Mouse (Mus musculus): ENCODE results near the gene Ppp2r5c. TPM values are rescaled to one million over a fixed set of nuclear protein-coding genes. Genes with fewer than 3 reads are reported as not detected.

Ppp2r5c gene
- polyA plus RNA-seq, 1 experiment, result 43.6 TPM

DNA sequence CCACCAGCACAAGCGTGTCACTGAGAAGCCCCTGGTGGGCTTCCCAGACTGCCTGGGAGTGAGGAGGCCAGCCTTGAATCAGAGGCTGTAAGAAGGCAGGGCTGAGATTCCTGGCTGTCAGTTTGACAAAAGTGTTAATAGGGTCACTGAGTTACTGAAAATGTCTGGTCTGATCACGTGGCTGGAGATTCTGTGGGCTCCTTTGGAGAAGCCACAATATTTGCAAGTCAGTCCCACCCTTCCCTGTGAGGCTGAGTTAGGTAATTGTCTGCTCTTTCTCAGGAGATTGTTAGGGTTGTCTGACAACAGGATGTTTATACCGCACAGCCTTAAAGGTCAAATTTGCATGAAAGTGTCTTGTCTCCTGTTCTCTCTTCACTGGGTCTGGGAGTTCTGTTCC lies 57.9 kb downstream of the Ppp2r5c start:
- DNase-seq (ENCODE audit: low read depth, low spot score), result no peak
- 54% methylated on average over 3 of the region's 3 CpGs for WGBS

DNA sequence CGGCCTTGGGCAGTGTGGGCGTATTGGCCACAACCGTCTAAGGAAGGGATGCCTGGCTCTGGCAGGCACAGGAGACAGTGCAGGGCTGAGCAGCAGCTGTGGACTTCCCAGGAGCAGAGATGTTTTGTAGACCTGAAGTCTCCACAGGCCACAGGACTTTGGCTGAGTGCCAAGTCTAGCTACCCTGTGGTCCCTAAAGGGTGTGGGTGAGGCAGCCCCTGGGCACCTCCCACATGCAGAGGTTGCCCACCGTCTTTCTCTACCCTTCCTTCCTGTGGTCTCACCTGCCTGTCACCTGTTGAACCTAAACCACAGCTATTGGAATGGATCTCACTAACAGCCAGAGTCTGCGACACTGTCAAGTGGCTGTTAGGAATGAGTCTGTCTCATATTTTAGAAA lies 59.1 kb downstream of the Ppp2r5c start:
- DNase-seq (ENCODE audit: low read depth, low spot score), result no peak
- 66% methylated on average over 5 of the region's 5 CpGs for WGBS

DNA sequence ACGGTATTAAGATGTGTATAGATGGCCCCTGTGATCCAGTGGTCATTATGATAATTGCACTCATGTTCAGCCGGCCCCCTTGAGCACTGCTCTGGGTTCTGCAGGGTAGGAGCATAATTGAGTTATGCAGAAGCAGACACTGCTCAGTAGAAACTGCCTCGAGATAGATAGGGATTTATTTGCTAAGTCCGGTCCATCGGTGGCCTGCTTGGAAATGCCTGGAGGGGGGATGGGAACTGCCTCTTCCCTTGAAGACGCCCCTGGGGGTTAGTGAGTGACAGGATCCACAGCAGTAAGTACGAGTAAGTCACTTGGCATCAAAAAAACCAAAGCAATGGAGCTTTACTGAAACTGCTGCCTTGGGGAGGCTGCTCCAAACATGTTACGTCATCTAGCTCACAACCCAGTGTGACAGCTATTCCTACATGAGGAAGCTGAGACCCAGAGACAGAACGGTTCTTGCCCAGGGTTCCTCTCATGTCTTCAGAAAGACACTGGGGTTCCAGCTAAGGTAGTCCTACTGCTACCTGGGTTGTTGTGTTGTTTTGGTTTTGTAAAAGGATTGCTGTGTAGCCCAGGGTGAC lies 60.9 kb downstream of the Ppp2r5c start:
- DNase-seq (ENCODE audit: low read depth, low spot score), result no peak
- WGBS, result 56% methylated on average over 9 of the region's 9 CpGs

DNA sequence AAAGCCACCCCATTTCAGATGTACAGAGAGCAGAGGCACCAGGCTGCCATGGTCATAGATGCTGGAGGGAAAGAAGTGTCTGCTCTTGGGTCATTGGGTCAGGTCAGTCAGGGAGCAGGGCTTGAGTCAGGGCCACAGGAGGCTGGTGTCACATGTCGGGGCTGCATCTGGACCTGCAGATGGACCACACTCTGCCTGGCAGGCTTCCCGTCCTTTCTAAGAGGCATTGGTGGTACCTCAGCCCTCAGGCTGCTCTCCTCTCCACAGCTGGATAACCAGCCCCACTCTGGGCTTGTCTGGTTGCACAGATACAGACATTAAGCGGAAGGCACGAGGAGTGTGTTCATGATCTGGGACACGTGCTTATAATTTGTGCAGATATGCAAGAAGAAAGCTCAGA lies 61.8 kb downstream of the Ppp2r5c start:
- DNase-seq (ENCODE audit: low read depth, low spot score), result no peak
- 88% methylated on average over 5 of the region's 5 CpGs for WGBS

DNA sequence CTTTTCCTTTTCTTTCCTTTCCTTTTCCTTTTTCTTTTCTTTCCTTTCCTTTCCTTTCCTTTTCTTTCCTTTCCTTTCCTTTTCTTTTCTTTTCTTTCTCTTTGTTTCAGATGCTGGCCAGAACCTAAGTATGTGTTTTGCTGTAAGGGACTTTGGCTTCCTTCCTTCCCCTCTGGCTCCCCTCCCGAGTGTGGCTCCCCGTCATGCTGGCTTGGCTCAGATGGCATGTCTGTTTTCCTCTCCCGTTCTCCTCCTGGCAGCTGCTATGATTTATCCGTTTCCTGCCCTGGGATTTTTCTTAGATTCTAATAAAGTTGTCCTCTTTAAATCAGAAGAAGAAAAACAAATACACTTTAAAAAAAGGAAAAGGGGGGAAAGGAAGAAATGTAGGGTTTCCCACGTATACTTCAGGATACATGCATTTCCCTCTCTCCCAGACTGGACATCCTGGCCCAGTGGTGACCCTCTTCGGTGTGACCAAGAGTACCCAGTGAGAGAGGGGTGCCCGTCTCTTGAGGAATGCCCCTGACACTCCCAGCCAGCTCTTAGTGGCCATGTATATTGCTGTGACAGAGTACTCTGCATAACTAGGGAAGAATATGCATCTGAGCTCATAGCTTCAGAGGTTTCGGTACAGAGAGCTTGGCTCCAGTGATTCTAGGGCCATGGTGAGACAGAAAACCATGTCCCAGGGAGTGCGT lies 63.4 kb downstream of the Ppp2r5c start:
- WGBS, result 59% methylated on average over 9 of the region's 9 CpGs
- DNase-seq (ENCODE audit: low read depth, low spot score), result no peak

DNA sequence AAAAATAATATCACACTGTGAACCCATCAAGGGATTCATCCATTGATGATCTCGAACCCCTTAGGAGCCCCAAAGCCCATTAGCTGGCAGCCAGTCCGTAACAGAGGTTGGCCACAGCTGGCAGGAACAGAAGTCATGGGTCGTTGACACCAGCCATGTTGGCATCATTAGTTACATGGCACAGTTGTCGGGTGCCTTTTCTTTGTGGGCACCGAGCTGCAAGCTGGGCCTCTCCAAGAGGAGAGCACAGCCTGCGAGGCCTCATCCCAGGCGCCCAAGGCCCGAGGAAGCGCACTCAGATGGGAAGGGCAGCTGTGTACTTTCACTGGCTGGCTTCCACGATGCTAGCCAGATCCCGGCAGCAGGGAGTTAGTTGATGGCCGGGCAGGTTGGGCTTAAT lies 64.3 kb downstream of the Ppp2r5c start:
- WGBS, result 63% methylated on average over 12 of the region's 12 CpGs
- no peak for DNase-seq (ENCODE audit: low read depth, low spot score)

DNA sequence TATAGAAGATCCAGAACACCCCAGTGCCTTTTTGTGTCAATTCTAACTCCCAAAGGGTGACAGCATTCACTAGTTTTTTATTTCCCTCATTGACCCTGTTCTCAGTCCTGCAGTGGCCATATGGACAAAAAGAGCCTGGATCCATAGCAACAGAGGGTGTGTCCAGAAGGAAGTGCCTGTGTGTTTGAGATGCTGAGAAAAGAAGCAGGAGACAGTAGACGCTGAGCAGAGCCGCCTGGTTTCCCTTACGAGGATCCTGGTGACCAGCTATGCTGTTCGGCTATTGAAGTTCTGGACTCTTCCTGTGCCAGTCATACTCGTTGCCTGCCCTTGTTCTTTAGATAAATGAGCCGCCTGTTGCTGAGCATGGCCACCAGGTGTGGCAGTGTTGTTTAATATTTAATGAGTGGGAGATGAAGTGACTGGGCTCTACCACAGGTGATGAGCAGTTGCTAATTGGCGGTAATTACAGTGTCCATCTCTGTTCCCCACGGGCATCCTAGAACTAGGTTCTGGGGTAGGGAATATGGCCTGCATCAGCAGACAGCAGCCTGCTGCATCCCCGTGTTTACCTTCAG lies 65.0 kb downstream of the Ppp2r5c start:
- no peak for DNase-seq (ENCODE audit: low read depth, low spot score)
- 43% methylated on average over 9 of the region's 9 CpGs for WGBS

DNA sequence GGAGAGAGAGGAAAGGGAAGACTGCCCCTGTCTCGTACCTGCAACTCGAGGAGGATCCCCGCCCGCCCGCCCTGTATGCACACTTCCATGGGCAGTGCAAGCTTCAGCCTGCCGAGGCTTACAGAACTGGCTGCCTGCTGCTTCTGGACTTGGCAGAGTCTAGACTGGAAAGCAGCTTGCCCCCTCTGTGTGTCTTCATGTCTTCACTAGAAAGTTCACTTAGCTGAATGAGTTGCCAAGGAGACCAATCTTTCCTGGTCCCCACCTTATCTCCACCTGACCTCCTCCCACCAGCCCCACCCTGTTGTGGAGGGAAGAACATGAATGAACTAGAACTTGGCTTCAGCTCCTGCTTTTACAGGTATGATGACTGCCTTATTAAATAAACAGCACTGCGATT lies 66.0 kb downstream of the Ppp2r5c start:
- 41% methylated on average over 7 of the region's 7 CpGs for WGBS
- DNase-seq (ENCODE audit: low read depth, low spot score), result no peak

DNA sequence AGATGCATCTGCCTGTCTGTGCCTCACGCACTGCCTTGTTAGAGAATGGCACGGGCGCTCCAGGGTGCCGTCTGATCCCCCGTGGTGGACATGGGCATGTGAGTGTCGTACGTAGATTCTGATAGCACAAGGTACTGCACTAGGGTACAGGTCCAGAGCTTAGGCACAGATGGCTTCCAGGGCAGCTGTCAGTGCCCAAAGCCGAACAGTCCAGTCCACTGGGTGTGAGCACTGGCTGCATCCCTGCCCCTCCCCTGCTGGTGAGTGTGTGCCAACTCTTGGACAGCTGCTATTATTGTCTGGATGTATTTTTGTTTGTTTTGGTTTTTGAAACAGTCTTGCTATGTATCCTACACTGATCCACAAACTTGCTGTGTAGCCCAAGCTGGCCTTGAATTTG lies 68.8 kb downstream of the Ppp2r5c start:
- 76% methylated on average over 8 of the region's 8 CpGs for WGBS
- DNase-seq (ENCODE audit: low read depth, low spot score), result no peak

DNA sequence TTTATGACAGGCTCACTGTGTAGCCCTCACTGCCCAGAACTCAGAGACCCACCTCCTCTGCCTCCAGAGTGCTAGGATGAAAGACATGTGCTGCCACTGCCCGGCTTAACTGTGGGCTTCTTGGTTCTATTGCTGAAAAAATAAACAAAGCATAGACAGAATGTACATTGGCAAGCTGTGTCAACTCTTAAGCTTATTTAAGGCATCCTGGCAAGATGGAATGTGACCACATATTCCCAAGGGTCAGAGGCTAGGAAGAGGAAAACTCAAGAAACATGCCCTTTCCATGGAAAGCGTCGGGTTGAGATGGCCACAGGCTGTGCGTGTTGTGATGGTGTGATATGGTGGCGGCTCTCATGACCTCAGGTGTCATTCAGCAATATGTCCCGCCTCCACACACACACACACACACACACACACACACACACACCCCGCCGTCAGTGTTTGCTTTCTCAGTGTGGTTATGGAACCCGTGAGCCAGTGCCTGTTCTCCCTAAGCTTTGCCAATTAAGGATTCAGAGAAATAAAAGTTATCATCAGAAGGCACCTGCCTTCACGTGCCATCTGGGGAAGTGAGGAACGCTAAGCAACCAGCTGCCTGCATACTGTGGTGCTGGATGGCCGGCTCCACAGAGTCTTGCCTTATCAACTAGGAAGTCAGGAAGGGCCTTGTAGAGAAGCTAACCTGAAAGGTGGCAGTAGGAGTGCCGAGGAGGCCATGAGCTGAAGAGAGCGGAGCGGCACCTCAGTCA lies 73.5 kb downstream of the Ppp2r5c start:
- WGBS, result 67% methylated on average over 15 of the region's 15 CpGs
- no peak for DNase-seq (ENCODE audit: low read depth, low spot score)

DNA sequence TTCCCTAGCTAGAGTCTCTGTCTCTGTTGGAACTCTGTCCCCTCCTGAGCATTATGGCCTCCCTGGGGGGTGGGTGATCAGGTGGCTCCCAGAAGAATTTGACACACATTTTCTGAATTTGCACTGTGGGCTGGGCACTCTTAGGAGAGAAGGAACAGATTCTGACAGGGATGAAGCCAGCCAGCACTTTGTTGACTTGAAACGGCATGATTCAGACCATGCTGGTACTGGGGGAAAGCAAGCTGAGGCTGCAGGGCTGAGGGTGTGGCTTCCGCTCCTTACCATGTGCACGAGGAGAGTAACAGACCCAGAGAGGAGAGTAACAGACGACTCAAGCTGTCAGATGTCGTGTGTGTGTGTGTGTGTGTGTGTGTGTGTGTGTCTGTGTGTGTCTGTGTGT lies 76.6 kb downstream of the Ppp2r5c start:
- DNase-seq (ENCODE audit: low read depth, low spot score), result no peak
- WGBS, result 84% methylated on average over 5 of the region's 5 CpGs

DNA sequence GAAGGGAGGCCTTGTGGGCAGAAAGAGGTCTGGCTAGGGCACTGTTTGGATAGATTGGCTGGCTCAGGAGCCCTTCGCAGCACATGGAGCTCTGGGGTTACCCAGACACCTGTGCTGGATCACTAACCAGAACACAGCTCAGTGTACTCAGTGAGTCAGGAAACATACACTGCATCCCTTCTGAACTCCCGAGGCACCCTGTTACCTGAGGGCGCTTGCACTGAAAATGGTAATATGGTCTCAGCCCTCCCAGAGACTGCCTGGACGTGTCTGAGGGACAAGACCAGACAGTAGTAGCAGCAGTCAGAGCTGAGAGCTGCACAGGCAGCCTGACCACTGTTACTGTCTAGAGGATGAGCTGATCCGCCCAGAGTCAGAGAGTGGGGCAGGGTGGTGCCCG lies 85.8 kb downstream of the Ppp2r5c start:
- no peak for DNase-seq (ENCODE audit: low read depth, low spot score)
- WGBS, result 88% methylated on average over 6 of the region's 6 CpGs

DNA sequence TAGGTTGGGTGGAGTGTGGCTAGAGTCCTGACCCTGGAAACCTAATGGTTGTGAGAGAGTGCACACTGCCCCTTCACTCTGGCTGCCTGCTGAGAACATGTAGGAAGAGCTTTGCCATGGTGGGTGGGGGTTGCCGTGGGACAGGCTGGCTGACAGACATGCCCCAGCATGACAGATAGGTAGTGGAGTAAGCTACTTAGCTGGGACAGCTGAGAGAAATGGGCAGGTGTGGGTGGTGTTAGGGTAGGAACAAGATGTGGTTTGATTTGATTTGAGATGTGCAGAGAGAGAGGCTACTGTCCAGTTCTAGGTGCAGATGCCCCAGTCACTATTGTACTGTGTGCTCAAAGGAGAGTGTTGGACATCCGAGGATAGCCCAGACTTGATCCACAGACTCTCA lies 86.2 kb downstream of the Ppp2r5c start:
- WGBS, result 87% methylated on average over 2 of the region's 2 CpGs
- DNase-seq (ENCODE audit: low read depth, low spot score), result no peak

DNA sequence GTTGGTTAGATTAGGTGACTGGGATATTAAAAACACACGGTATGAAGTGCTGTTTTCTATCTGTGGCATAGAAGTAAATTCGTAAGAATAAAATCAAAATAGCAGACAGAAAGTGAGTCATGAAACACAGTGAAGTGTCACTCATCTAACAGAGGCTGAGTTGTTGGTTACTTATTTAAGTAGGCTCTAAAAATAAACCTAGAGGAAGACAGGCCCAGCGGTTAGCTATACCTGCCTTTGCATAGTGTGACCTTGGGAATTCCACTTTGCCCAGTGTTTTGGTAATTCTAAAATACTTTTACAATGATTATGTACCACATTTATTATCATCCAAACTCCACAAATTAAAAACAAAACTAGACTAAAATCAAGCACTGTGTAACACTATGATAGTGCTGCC lies 86.9 kb downstream of the Ppp2r5c start:
- no peak for DNase-seq (ENCODE audit: low read depth, low spot score)
- 82% methylated on average over 3 of the region's 3 CpGs for WGBS

DNA sequence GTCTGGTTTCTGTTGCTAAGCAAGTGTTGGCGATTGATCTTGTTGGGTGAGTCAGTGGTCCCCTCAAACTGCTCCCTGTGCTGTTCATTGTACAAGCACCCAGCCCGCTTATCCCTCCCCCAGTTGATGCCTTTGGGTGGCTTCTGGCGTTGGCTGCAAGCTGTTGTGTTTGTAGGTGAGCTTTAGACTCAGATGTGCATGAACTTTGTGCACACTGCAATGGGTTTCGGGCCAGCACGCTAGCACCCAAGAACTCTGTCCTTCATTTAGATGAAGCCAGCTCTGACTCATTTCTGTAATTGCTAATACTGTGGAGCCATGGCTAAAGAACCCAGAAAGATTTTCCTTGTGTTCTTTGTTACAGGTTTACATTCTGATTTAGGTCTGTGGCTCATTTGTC lies 88.4 kb downstream of the Ppp2r5c start:
- 78% methylated on average over 5 of the region's 5 CpGs for WGBS

DNA sequence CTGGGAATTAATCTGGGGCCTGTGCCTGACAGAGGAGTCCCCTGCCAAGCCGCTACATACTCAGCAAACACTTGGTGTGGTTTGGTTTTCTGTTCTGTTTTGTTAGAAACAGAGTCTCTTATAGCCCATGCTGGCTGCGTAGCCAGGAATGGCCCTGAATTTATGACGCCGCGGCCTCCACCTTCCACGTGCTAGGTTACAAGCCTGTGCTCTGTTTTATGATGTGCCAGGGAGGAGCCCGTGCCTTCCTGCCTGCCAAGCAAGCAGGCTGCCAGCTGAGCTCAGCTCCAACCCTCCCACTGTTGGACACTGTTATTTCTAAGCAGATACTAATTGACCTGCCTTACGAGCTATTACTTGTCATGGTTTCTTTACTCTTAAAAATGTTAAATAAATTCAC lies 90.8 kb downstream of the Ppp2r5c start:
- peak; percentile 66 for DNase-seq (ENCODE audit: low read depth, low spot score)
- WGBS, result 24% methylated on average over 8 of the region's 8 CpGs

More for the DNA sequence above, 88.4 kb downstream of the Ppp2r5c start:
- no peak for DNase-seq (ENCODE audit: low read depth, low spot score)

DNA sequence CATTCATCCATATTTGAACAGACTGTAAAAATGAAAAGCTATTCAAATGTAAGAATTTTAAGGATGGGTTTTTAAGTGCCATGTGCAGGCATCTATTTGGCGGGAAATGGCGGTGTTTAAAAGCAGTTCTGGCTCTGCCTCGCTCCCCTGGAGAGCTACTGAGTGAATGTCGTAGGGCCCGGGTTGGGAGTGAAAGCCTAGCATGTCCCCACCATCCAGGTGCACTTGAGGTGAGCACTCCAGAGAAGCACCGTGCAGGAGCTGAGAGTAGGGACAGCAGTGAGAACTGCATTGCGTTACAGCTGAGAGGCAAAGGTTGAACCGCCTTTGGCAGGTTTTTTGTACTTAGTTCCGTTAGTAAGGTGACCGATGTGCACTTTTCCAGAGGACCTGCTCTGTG lies 92.4 kb downstream of the Ppp2r5c start:
- WGBS, result 92% methylated on average over 10 of the region's 10 CpGs
- DNase-seq (ENCODE audit: low read depth, low spot score), result no peak

DNA sequence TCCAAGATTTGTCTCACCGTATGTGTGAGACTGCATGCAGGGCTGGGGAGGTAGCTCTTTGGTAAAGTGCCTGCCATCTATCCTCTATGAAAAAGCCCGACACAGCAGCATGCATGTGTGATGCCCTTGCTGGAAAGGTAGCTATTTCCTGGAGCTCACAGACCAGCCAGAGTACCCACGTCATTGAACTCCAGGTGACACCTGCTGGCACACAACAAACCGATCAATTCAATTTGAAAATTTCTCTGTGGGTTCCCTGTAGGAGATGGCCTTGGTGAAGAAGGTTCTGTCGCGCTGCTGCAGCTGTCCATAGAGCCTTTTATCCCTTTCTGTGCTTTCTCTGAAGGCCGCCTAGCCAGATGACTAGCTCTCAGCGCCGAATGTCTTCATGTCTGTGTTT lies 92.9 kb downstream of the Ppp2r5c start:
- no peak for DNase-seq (ENCODE audit: low read depth, low spot score)
- 79% methylated on average over 9 of the region's 9 CpGs for WGBS

DNA sequence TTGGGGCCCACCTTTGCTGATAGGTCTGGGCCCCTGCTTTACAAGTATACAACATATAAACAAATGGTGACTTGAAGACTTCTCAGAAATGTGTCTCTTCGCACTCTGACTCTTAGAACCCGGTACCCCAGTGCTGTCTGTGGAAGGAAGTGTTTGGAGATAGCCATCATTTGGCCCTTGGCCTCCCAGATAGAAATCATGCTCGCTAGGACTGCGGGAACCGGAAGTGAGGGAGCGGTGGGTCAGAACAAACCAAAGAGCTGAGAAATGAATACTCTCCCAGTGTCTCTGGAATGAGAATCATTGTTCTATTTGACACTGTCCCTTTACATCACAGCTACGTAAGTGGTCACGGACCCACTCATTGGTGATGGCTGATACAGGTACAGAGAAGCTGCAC lies 93.4 kb downstream of the Ppp2r5c start:
- no peak for DNase-seq (ENCODE audit: low read depth, low spot score)
- 88% methylated on average over 8 of the region's 8 CpGs for WGBS

DNA sequence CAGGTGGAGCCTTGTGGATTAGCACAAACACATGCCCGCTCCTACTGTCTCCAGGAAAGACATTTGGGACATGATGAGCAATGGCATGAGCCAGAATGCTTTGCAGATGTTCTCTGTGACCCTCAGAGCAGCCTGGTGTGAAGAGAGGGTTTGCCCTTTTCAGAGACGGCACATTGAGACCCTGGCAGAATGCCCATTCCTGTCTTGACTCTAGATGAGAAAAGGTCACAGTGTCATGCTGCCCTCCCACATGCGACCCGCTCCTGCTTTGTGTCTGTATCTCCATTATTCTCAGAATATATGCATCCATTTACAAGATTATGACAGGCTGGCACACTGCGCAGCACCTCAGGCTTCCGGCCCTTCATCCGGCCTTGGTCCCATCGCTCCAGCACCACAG lies 94.1 kb downstream of the Ppp2r5c start:
- DNase-seq (ENCODE audit: low read depth, low spot score), result no peak
- 84% methylated on average over 8 of the region's 8 CpGs for WGBS

DNA sequence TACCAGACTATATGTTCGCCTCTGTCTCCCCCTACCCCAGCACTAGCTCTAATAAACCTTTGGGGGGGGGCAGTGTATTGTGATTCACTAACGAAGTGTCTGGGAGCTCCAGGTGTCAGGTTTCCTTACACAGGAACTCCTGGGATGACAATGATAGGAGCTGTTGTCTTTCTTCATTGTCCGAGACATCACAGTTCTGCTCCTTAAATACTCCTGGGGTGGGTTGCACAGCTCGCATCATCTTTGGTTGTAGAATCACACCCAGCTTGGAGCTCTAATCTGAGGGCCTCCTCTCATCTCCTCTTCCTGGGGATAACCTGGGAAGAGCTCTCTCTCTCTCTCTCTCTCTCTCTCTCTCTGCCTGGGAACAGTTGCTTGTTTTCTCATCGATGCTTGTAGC lies 94.6 kb downstream of the Ppp2r5c start:
- no peak for DNase-seq (ENCODE audit: low read depth, low spot score)
- WGBS, result 93% methylated on average over 5 of the region's 5 CpGs

All from large intestine, adult 2 months (tissue).